ENCODE assay signal across 8 mouse cellular contexts in genomic region chr8:120563348-120563724, GRCm38 (mm10). TPM values are rescaled to one million over a fixed set of nuclear protein-coding genes. Genes with fewer than 3 reads are reported as not detected.
A peak's percentile ranks its signal among the peaks of the same experiment; 100 is the strongest.
DNase-seq lines count a peak whose midpoint lies in the region; ATAC-seq and TF ChIP-seq lines count a peak whose summit lies in the region.

No protein-coding gene starts in this region.

- TF ChIP-seq EP300 in lung, postnatal 0 days (IDR thresholded peaks at IDR 0.05), result no peak

- no peak overlapping the region for H3K4me3 ChIP-seq in lung, postnatal 0 days (ENCODE audit: low read depth, low read length)
- H3K4me3 ChIP-seq in embryonic facial prominence, embryonic 15.5 days (replicated peaks), result no peak overlapping the region
- H3K4me3 ChIP-seq in limb, embryonic 13.5 days, result no peak overlapping the region
- H3K4me3 ChIP-seq in stomach, embryonic 14.5 days (ENCODE audit: low read depth, low read length), result no peak overlapping the region

- peaks cover 26% of the 10 kb centered on the region; the same call in 1 of the 2 replicates for H3K36me3 ChIP-seq in lung, postnatal 0 days (ENCODE audit: insufficient read depth, low read length)
- H3K36me3 ChIP-seq in embryonic facial prominence, embryonic 15.5 days, result peaks cover 19% of the 10 kb centered on the region
- peaks cover 21% of the 10 kb centered on the region for H3K36me3 ChIP-seq in limb, embryonic 13.5 days
- peaks cover 21% of the 10 kb centered on the region for H3K36me3 ChIP-seq in stomach, embryonic 14.5 days (ENCODE audit: control insufficient read depth, insufficient read depth, low read length)

- WGBS in lung, postnatal 0 days, result 29% methylated on average over 8 of the region's 8 CpGs
- WGBS in embryonic facial prominence, embryonic 15.5 days, result 11% methylated on average over 8 of the region's 8 CpGs
- 7% methylated on average over 8 of the region's 8 CpGs for WGBS in limb, embryonic 13.5 days
- WGBS in stomach, embryonic 14.5 days, result 26% methylated on average over 8 of the region's 8 CpGs

- TF ChIP-seq CTCF in lung, postnatal 0 days (IDR thresholded peaks at IDR 0.05), result no peak

- H3K9me3 ChIP-seq in lung, postnatal 0 days (ENCODE audit: low read length), result no peaks in the 10 kb centered on the region
- no peaks in the 10 kb centered on the region for H3K9me3 ChIP-seq in embryonic facial prominence, embryonic 15.5 days (replicated peaks)
- H3K9me3 ChIP-seq in limb, embryonic 13.5 days, result no peaks in the 10 kb centered on the region
- H3K9me3 ChIP-seq in stomach, embryonic 14.5 days (ENCODE audit: control insufficient read depth, low read depth, low read length), result no peaks in the 10 kb centered on the region

- H3K4me2 ChIP-seq in lung, postnatal 0 days (replicated peaks; ENCODE audit: low read depth, low read length), result peak overlapping the region; percentile 20; the same call in 1 of the 2 replicates
- peak overlapping the region; percentile 24 for H3K4me2 ChIP-seq in embryonic facial prominence, embryonic 15.5 days (replicated peaks)
- H3K4me2 ChIP-seq in limb, embryonic 13.5 days (replicated peaks), result 0 out of 2 replicates have a peak overlapping the region, but pooled peaks have one; percentile 12
- no peak overlapping the region for H3K4me2 ChIP-seq in stomach, embryonic 14.5 days (replicated peaks; ENCODE audit: low read depth, low read length)

- peak overlapping the region; percentile 66 for H3K27ac ChIP-seq in lung, postnatal 0 days (ENCODE audit: low read length)
- H3K27ac ChIP-seq in embryonic facial prominence, embryonic 15.5 days (replicated peaks), result peak overlapping the region; percentile 86
- H3K27ac ChIP-seq in limb, embryonic 13.5 days, result peak overlapping the region; percentile 67; the same call in 1 of the 2 replicates
- peak overlapping the region; percentile 66 for H3K27ac ChIP-seq in stomach, embryonic 14.5 days (ENCODE audit: low read length)

- no peaks in the 10 kb centered on the region for H3K27me3 ChIP-seq in lung, postnatal 0 days (replicated peaks; ENCODE audit: insufficient read depth, low read length)
- H3K27me3 ChIP-seq in embryonic facial prominence, embryonic 15.5 days, result no peaks in the 10 kb centered on the region
- no peaks in the 10 kb centered on the region for H3K27me3 ChIP-seq in limb, embryonic 13.5 days
- H3K27me3 ChIP-seq in stomach, embryonic 14.5 days (ENCODE audit: control insufficient read depth, insufficient read depth, low read length), result no peaks in the 10 kb centered on the region

- H3K9ac ChIP-seq in lung, postnatal 0 days (replicated peaks; ENCODE audit: low read depth), result no peak overlapping the region
- no peak overlapping the region for H3K9ac ChIP-seq in embryonic facial prominence, embryonic 15.5 days
- H3K9ac ChIP-seq in limb, embryonic 13.5 days, result peak overlapping the region; percentile 20; the same call in 1 of the 2 replicates
- no peak overlapping the region for H3K9ac ChIP-seq in stomach, embryonic 14.5 days (replicated peaks; ENCODE audit: low read depth, low read length)

- DNase-seq in lung, postnatal 0 days (ENCODE audit: low spot score), result no peak
- no peak for DNase-seq in lung, postnatal 4 days
- DNase-seq in cerebellum, adult 9-10 months, result no peak

- H3K4me1 ChIP-seq in lung, postnatal 0 days (ENCODE audit: insufficient read depth, low read depth, low read length), result peaks cover 20% of the 10 kb centered on the region
- peaks cover 85% of the 10 kb centered on the region for H3K4me1 ChIP-seq in embryonic facial prominence, embryonic 15.5 days
- peaks cover 81% of the 10 kb centered on the region for H3K4me1 ChIP-seq in limb, embryonic 13.5 days
- H3K4me1 ChIP-seq in stomach, embryonic 14.5 days (ENCODE audit: control insufficient read depth, insufficient read depth, low read length), result peaks cover 32% of the 10 kb centered on the region

- no peak for ATAC-seq in lung, postnatal 0 days
- peak; percentile 22 for ATAC-seq in embryonic facial prominence, embryonic 15.5 days (ENCODE audit: insufficient number of reproducible peaks, low FRiP score, low TSS enrichment, low read depth)
- no peak for ATAC-seq in limb, embryonic 13.5 days (ENCODE audit: low FRiP score, low read depth)
- ATAC-seq in stomach, embryonic 14.5 days (ENCODE audit: insufficient number of reproducible peaks, insufficient read depth, low FRiP score, low read depth), result no peak
- no peak for ATAC-seq in megakaryocyte-erythroid progenitor cell, adult 5-6 weeks (replicated peaks; ENCODE audit: low FRiP score, low TSS enrichment, poor library complexity, severe bottlenecking)
- no peak; the same call in 1 of the 2 replicates for ATAC-seq in megakaryocyte progenitor cell, adult 5-6 weeks (replicated peaks; ENCODE audit: poor library complexity)

RNA-seq across cellular contexts. Expression of gene Gins2, which starts 25.8 kb away (rescaled TPM):
- polyA plus RNA-seq in lung, postnatal 0 days (2015; fragmentation: Nextera tagmentation; extraction: Ambion mirVana), result 10.9 and 13.4 TPM in 2 replicates
- 81.7 and 85.6 TPM in 2 replicates for polyA plus RNA-seq in embryonic facial prominence, embryonic 15.5 days (2015; fragmentation: Nextera tagmentation; extraction: Ambion mirVana)
- 104 and 108 TPM in 2 replicates for polyA plus RNA-seq in limb, embryonic 13.5 days (2015; fragmentation: Nextera tagmentation; extraction: Ambion mirVana)
- 112 and 118 TPM in 2 replicates for polyA plus RNA-seq in stomach, embryonic 14.5 days (2014; fragmentation: Nextera tagmentation; extraction: Ambion mirVana)
- total RNA-seq in megakaryocyte-erythroid progenitor cell, adult 5-6 weeks (2014; fragmentation: Nextera tagmentation), result 76.6 and 99.8 TPM in 2 replicates
- total RNA-seq in megakaryocyte-erythroid progenitor cell, adult 5-6 weeks (2017), result 43.8 and 62.0 TPM in 2 replicates
- total RNA-seq in megakaryocyte progenitor cell, adult 5-6 weeks (2015), result 65.9 and 67.1 TPM in 2 replicates
- total RNA-seq in megakaryocyte progenitor cell, adult 5-6 weeks (2017), result 28.1 and 47.1 TPM in 2 replicates
